Mouse (Mus musculus) embryo, embryonic 10.5 days (tissue): ENCODE data around the gene AW209491.
A peak's percentile ranks its signal among the peaks of the same experiment; 100 is the strongest.

Source experiments
- DNase-seq: peaks from one replicate; pipeline ENCODE4 v3.0.0-alpha.2; 2015; ENCODE audit warnings: low spot score

The AW209491 gene

DNA sequence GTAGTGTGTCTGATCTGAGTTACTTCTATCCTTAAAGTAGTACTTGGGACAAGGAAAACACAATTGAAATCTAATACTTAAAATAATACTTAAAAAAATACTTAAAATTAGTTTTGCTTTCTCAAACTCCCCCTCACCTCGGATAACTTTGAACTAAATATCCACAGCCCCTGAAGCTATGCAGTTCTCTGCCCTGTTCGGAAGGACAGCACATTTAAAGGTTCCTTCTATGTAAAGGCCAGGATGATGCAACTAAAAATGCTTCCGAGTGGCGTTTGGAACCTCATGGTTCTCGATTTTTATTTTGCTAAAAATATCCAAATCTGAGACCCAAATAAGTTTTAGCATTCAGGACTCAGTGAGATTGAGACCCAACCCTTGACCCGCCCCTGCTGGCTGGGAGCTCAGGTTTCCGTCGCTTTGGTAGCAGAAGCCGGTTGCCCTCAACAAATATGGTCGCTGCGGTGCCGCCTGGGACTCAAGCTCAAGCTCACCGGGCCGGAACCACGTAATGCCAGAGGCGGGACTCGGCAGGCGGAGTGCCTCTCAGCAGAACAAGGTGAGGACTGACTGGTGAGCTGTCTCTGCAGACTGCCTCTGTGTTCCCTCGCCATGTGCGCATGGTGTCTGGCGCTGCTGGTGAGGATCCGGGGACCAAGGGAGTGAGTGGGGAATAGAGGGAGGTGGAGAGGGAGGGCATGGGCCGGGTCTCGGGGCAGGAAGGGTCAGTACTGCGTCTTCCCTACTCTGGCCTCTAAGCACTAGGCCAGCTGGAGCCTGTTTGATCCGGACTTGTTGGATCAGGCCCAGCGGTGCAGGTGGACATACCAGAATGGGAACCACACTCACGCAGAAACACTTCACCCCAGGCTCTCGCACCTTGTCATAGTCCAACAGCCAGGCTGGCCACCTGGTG, at the start of gene AW209491:
Gene AW209491 (plus strand): TSS at position 429 of the 916 bp plus-strand sequence.
- DNase-seq = peak; percentile 95

DNA sequence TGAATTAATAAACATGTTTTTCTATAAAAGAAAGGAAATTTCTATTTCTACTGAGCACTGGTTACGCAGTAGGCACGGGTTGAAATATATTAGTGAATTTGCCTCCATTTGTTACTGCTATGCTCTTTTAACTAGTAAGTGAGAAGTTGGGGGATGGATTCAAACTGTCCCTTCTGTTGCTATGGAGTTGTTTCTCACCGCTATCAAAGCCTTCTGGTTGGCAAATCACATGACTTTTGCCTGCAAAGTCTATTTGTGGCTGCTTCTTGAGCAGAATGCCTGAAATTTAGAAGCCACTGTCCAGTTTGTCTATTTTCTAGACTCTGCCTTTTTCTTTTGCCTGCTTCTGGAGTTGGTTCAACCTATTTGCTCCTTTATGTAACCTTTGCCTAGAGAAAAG, 49.6 kb upstream of the AW209491 start:
- DNase-seq = no peak

DNA sequence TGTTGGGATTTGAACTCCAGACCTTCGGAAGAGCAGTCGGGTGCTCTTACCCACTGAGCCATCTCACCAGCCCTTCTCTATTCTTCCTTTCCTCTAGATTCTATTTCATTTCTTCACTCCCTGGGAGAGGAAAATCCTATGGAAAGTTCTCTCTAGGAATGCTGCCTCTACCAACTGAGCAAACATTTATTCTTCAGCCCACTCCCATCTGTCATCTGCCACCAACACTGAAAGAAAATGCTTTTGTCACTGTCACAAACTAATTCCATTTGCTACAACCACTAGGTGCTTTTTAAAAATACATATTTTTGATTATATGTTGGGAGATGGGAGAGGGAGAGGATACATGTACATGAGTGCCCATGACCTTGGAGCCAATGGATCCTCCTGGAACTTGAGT, 27.2 kb upstream of the AW209491 start:
- no peak for DNase-seq

DNA sequence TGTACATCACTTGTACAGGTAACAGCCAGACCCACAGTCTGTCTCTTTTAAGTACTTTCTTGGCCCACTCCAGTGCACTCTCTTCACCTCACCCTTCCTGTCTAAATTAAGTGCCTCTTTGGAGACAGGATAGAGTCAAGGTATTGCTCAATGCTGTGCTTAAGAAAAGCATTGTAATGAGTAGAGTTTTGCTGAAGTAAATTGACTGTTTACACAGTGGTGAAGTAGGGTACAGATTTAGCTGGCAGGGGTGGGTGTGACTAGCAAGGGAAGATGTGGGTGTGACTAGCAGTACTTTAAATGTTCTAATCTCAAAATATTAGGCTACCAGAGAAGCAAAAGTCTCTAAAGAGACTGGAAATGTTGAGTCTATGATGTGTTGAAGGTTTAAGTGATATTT, 22.3 kb upstream of the AW209491 start:
- DNase-seq = no peak

DNA sequence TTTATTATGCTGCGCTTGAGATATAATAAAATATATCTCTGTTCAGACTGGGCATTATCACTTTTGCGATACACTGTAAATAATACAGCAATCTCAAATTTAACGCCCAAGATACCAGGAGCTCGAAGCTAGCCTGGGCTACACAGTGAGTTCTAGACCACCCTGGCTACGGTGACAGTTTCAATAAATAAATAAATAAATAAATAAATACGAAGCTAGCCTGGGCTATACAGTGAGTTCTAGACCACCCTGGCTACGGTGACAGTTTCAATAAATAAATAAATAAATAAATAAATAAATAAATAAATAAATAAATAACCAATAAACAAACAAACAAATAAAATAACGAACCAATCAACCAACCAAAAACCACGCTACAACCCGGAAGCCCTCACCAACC, 17.5 kb upstream of the AW209491 start:
- no peak for DNase-seq

DNA sequence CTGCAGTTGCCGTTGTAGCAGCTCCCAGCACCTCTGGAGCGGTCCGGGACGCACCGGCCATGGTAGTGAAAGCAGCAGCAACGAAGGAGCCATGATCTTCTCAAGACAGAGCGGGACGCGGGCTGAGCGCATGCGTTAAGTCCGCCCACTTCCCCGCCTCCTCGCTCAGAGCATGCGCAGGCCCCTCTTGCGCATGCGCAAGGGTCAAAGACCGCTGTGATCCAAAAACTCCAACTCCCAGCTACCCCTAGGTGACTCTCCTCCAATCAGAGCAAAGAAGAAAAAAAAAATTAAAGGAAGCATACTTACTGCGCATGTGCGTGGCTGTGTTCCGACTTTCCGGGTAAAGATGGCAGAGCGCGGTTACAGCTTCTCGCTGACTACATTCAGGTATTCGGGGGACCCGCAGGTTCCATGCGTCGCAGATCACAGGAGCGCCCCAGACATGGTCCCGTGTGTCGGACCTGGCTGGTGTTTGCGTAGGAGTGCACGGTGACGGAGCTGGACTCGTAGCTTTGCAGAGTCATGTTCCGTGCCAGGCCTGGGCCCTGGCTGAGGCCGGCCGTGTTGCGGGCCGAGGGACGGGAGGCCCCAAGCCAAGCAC, 16.9 kb upstream of the AW209491 start, which contains the start of the genes Mrpl32 and Psma2:
Gene Mrpl32 (minus strand): TSS at position 240 of the 604 bp plus-strand sequence.
Gene Psma2 (plus strand): TSS at position 315 of the 604 bp plus-strand sequence.
- DNase-seq = peak; percentile 99

DNA sequence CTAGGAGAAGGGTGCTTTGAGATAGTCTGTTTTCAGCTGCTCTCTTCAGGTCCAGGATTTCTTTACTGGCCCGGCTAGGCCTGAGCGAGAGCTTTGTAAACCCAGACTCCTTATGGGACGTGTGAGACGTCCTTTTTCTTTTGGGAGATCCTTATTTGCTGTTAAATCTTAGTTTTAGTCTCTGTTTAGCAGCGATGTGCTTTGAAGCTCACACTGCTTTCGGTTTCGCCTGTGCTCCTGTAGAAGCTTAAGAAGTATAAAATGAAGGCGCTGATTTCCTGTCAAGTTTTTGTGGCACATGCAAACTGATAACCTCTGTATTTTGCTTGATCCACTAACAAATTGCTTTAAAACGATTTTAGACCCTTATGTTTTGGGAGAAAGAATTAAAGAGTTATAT, 16.4 kb upstream of the AW209491 start:
- DNase-seq = no peak

DNA sequence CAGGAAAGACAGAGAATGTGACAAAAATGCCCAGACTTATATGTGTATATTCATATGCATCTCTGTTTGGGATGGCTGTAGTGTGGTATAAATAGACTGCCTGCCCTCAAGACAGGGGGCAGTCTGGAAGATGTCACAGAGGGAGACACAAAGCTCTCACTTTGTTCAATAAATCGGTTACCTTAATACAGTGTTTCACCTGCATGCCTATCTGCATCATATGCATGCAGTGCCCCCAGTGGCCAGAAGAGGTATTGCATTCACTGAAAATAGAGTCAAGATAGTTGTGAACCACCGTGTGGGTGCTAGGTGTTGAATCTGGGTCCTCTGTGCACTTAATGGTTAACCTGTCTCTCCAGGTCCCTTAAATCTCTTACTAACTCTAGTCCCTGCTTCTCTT, 11.2 kb upstream of the AW209491 start:
- peak; percentile 74 for DNase-seq

DNA sequence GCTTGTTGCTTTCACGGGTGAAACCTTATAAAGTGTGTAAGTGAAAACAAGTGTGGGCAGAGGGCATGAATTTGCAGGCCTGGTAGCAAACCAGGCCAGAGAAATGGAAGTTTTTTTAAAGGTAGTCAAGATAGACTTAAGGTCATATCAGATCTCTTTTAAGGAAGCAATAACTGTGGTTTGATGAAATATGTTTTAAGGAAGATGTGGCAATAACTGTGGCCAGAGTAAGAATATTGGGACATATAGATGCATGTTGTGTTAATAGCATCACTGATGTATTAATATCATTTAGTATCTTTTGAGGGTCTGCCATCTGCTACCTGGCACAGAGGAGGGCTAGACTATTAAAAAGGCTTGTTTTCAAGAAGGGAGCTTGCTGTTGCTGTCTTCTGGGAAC, 10.0 kb downstream of the AW209491 start:
- no peak for DNase-seq

DNA sequence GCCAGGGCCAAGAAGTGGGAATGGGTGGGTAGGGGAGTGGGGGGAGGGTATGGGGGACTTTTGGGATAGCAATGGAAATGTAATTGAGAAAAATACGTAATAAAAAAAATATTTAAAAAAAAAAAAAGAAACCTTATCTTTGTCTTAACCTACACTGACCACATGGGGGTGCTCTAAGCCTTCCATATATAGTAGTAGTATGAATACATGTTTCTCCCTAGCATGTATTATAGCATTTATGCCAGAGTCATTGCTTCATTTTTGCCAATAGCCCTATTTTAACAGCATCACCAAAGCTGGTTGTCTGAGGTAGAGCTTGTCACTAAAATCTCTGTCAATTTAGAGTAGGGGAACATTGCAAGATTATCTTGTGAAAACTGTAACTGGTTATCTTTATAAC, 19.3 kb downstream of the AW209491 start:
- DNase-seq = peak; percentile 70

DNA sequence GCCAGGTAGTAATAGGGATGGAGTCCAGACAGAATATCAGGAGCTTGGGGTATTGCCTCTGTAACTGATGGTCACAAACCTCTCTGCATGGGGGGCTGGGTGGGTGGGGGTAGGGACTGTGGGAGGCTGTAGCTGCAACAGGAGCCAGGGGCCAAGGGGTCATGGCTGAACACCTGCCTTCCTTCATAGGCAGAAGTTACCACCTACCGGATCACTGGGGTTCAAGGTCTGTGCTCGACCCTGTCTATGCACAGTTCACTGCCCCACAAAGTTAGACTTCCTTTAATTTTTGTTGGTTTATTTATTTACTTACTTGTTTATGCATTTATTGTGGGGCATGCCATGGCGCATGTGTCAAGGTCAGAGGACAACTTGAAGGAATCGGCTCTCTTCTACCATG, 37.2 kb downstream of the AW209491 start:
- DNase-seq = no peak

DNA sequence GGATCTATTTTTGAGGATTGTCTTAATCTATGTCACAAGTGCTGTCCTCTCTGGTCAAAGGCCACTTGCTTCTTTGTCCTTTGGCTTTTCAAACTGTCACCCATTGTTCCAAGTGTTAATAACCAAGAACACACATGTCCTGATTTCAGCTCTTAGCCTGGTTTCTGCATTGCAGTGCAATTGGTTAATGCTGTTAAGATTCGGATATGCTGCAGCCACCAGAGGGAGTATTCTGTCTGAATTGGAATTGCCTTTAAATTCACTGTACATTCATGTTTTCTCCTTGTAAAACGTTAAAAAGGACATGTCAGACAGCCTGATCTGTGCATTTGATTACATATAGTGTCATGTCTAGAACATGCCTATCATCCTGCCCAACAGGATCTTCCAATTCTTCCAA, 40.4 kb downstream of the AW209491 start:
- DNase-seq = peak; percentile 66
